ENCODE assay signal across 17 mouse cellular contexts in the genomic region with DNA sequence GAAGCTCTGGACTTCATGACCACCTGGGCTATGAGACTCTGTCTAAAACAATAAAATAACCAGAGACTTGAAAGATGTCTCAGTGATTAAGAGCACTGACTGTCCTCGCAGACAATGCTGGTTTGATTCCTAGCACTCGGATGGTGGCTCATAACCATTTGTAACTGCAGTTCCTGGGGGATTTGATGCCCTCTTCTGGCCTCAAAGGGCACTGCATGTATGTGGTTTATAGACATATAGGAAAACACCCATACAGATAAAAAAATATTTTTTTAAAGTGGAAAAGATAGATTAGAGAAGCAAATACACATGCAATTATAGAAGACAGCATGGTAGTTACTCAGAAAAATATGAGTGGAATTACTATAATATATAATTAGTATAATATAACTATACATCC. TPM values are rescaled to one million over a fixed set of nuclear protein-coding genes. Genes with fewer than 3 reads are reported as not detected.
DNase-seq lines count a peak whose midpoint lies in the region; ATAC-seq and TF ChIP-seq lines count a peak whose summit lies in the region.
"Had no signal": no experiment of that assay in that cellular context is flagged by ENCODE, and none has a peak within 500 bp of the region (broad histone marks: within the 10 kb centered on the region; RNA-seq: fewer than 3 reads in every experiment).

No protein-coding gene starts in this region.

- intact Hi-C loops in gastrocnemius, adult 2 months (cut with DNase I): no loop called here
- intact Hi-C loops in gastrocnemius, postnatal 14 days (cut with DNase I; ENCODE audit: low total_unique reads): no loop called here

- no peak for TF ChIP-seq EP300 in liver, postnatal 0 days (IDR thresholded peaks at IDR 0.05; ENCODE audit: low read depth)

- H3K4me2 ChIP-seq in liver, postnatal 0 days (ENCODE audit: low read depth, low read length): no peak overlapping the region
- H3K4me2 ChIP-seq in liver, embryonic 12.5 days: no peak overlapping the region
- no peak overlapping the region for H3K4me2 ChIP-seq in kidney, embryonic 15.5 days
- H3K4me2 ChIP-seq: embryonic facial prominence, embryonic 13.5 days; heart, embryonic 15.5 days; hindbrain, embryonic 14.5 days; limb, embryonic 13.5 days; neural tube, embryonic 15.5 days had no signal

- H3K4me3 ChIP-seq in gastrocnemius, adult 2 months: no peak overlapping the region
- no peak overlapping the region for H3K4me3 ChIP-seq in liver, postnatal 0 days (ENCODE audit: low read depth, low read length)
- no peak overlapping the region for H3K4me3 ChIP-seq in liver, embryonic 12.5 days
- H3K4me3 ChIP-seq in ES-E14 (ENCODE audit: insufficient read depth in 1 of 2, low read depth in 1 of 2, low read length in 2 of 2, poor library complexity in 1 of 2, severe bottlenecking in 1 of 2): no peak overlapping the region
- no peak overlapping the region for H3K4me3 ChIP-seq in kidney, embryonic 15.5 days (replicated peaks)
- H3K4me3 ChIP-seq: embryonic facial prominence, embryonic 13.5 days; heart, embryonic 15.5 days; limb, embryonic 13.5 days; megakaryocyte, embryonic 14.5 days; neural tube, embryonic 15.5 days had no signal

- H3K36me3 ChIP-seq in liver, postnatal 0 days (replicated peaks; ENCODE audit: insufficient read depth, low read length): no peaks in the 10 kb centered on the region
- no peaks in the 10 kb centered on the region for H3K36me3 ChIP-seq in liver, embryonic 12.5 days
- no peaks in the 10 kb centered on the region for H3K36me3 ChIP-seq in ES-E14 (ENCODE audit: control insufficient read depth, insufficient read depth, low read length, poor library complexity, severe bottlenecking)
- no peaks in the 10 kb centered on the region for H3K36me3 ChIP-seq in kidney, embryonic 15.5 days
- H3K36me3 ChIP-seq: embryonic facial prominence, embryonic 13.5 days; heart, embryonic 15.5 days; limb, embryonic 13.5 days; neural tube, embryonic 15.5 days had no signal

- H3K27ac ChIP-seq in gastrocnemius, adult 2 months: no peak overlapping the region
- H3K27ac ChIP-seq in liver, postnatal 0 days (ENCODE audit: low read depth): no peak overlapping the region
- H3K27ac ChIP-seq in liver, embryonic 12.5 days: no peak overlapping the region
- H3K27ac ChIP-seq in ES-E14 (ENCODE audit: insufficient read depth, low read depth, low read length, poor library complexity, severe bottlenecking): no peak overlapping the region
- H3K27ac ChIP-seq in kidney, embryonic 15.5 days: no peak overlapping the region
- H3K27ac ChIP-seq: embryonic facial prominence, embryonic 13.5 days; heart, embryonic 15.5 days; hindbrain, embryonic 14.5 days; limb, embryonic 13.5 days; neural tube, embryonic 15.5 days had no signal

- H3K27me3 ChIP-seq in liver, postnatal 0 days (ENCODE audit: insufficient read depth, low read length): no peaks in the 10 kb centered on the region
- H3K27me3 ChIP-seq in liver, embryonic 12.5 days (replicated peaks): no peaks in the 10 kb centered on the region
- no peaks in the 10 kb centered on the region for H3K27me3 ChIP-seq in kidney, embryonic 15.5 days
- H3K27me3 ChIP-seq: heart, embryonic 15.5 days; megakaryocyte, embryonic 14.5 days; neural tube, embryonic 15.5 days had no signal

- peak; percentile 41 for TF ChIP-seq CTCF in gastrocnemius, adult 2 months (IDR thresholded peaks at IDR 0.05)
- TF ChIP-seq CTCF in liver, postnatal 0 days (IDR thresholded peaks at IDR 0.05; ENCODE audit: low read depth): peak; percentile 52

- no peaks in the 10 kb centered on the region for H3K9me3 ChIP-seq in liver, postnatal 0 days (ENCODE audit: low read length)
- H3K9me3 ChIP-seq in liver, embryonic 12.5 days (replicated peaks): no peaks in the 10 kb centered on the region
- no peaks in the 10 kb centered on the region for H3K9me3 ChIP-seq in ES-E14 (ENCODE audit: control insufficient read depth, insufficient read depth, low read depth, low read length)
- H3K9me3 ChIP-seq in kidney, embryonic 15.5 days (replicated peaks): no peaks in the 10 kb centered on the region
- H3K9me3 ChIP-seq: heart, embryonic 15.5 days; megakaryocyte, embryonic 14.5 days; neural tube, embryonic 15.5 days had no signal

- no peak for DNase-seq in gastrocnemius, adult 2 months
- DNase-seq in gastrocnemius, postnatal 14 days: no peak
- no peak for DNase-seq in liver, postnatal 0 days
- peak; percentile 16 for DNase-seq in ES-E14 (ENCODE audit: low read depth, low spot score)
- DNase-seq in naive thymus-derived CD4-positive, alpha-beta T cell, adult 2 months (ENCODE audit: low read depth): peak; percentile 34
- no peak for DNase-seq in ovary, postnatal 14 days (ENCODE audit: low spot score)
- DNase-seq: cerebellum, adult 2 months; kidney, adult 8-10 months; lung, adult 2 months had no signal

- WGBS in liver, postnatal 0 days (ENCODE audit: insufficient replicate concordance): 72% methylated on average over 2 of the region's 2 CpGs
- WGBS in liver, embryonic 12.5 days (ENCODE audit: insufficient replicate concordance): 67% methylated on average over 2 of the region's 2 CpGs
- WGBS in kidney, embryonic 15.5 days: 68% methylated on average over 2 of the region's 2 CpGs

- peaks cover 11% of the 10 kb centered on the region; the same call in 1 of the 2 replicates for H3K4me1 ChIP-seq in liver, postnatal 0 days (ENCODE audit: insufficient read depth)
- H3K4me1 ChIP-seq in liver, embryonic 12.5 days: peaks cover 24% of the 10 kb centered on the region
- 0 out of 4 replicates have a peak, but pooled peaks cover 0 to 3% of the 10 kb centered on the region in 2 experiments for H3K4me1 ChIP-seq in ES-E14 (ENCODE audit: control insufficient read depth in 2 of 2, insufficient read depth in 2 of 2, low read length in 2 of 2, poor library complexity in 1 of 2)
- peaks cover 15% of the 10 kb centered on the region for H3K4me1 ChIP-seq in kidney, embryonic 15.5 days

- in situ Hi-C loops in ES-E14 (cut with MboI; ENCODE audit: low sequenced_read_pairs in 2 of 2, unreplicated experiment in 2 of 2): no loop called here

- H3K9ac ChIP-seq in liver, postnatal 0 days (replicated peaks): no peak overlapping the region
- no peak overlapping the region for H3K9ac ChIP-seq in liver, embryonic 12.5 days
- H3K9ac ChIP-seq in ES-E14 (ENCODE audit: insufficient read depth, low read depth, low read length, poor library complexity, severe bottlenecking): no peak overlapping the region
- H3K9ac ChIP-seq in kidney, embryonic 15.5 days: no peak overlapping the region
- H3K9ac ChIP-seq: embryonic facial prominence, embryonic 13.5 days; heart, embryonic 15.5 days; hindbrain, embryonic 14.5 days; limb, embryonic 13.5 days; neural tube, embryonic 15.5 days had no signal

- ATAC-seq in liver, postnatal 0 days: no peak
- ATAC-seq in liver, embryonic 12.5 days: no peak
- no peak for ATAC-seq in kidney, embryonic 15.5 days (replicated peaks; ENCODE audit: low FRiP score)

TF ChIP-seq in ES-E14, 5 proteins besides CTCF, POLR2A, EP300 and RAD21:
- no peak for TF ChIP-seq CHD2 (IDR thresholded peaks at IDR 0.05; ENCODE audit: low read depth, low read length)
- TF ChIP-seq ZC3H11A (IDR thresholded peaks at IDR 0.05; ENCODE audit: borderline replicate concordance, low read depth, low read length): no peak
- TF ChIP-seq ZNF384 (IDR thresholded peaks at IDR 0.05; ENCODE audit: low read depth, low read length): no peak
- TF ChIP-seq MAFK (IDR thresholded peaks at IDR 0.05; ENCODE audit: insufficient read depth, low read depth, low read length): no peak
- no peak for TF ChIP-seq HCFC1 (IDR thresholded peaks at IDR 0.05; ENCODE audit: borderline replicate concordance, insufficient read depth, low read length)

RNA-seq across cellular contexts. Expression of gene Ehd4, which starts 3.2 kb away (rescaled TPM):
- 10 to 100 TPM; 19.5 to 31.7 TPM for total RNA-seq in gastrocnemius, adult 2 months (2021)
- total RNA-seq in gastrocnemius, postnatal 14 days (2021): 10 to 100 TPM; 72.8 to 89.4 TPM
- 20.8 and 29.2 TPM in 2 replicates for polyA plus RNA-seq in liver, postnatal 0 days (2015; fragmentation: Nextera tagmentation; extraction: Ambion mirVana)
- polyA plus RNA-seq in liver, embryonic 12.5 days (2016; fragmentation: Nextera tagmentation; extraction: Ambion mirVana): 27.2 and 28.7 TPM in 2 replicates
- total RNA-seq in ES-E14 (2012; rRNA removed): 10.7 and 19.4 TPM in 2 replicates
- polyA plus RNA-seq in kidney, embryonic 15.5 days (2015; fragmentation: Nextera tagmentation; extraction: Ambion mirVana): 57.3 and 66.6 TPM in 2 replicates

Comparison
In these comparisons a context has a peak if more than half of its experiments do, and no peak if none do; other contexts are left out.
1. DNase-seq: peak in ES-E14 (single experiment) and naive thymus-derived CD4-positive, alpha-beta T cell, adult 2 months (single experiment); none in gastrocnemius, adult 2 months (single experiment), gastrocnemius, postnatal 14 days (single experiment), liver, postnatal 0 days (single experiment) and ovary, postnatal 14 days (single experiment).